In the genomic region with DNA sequence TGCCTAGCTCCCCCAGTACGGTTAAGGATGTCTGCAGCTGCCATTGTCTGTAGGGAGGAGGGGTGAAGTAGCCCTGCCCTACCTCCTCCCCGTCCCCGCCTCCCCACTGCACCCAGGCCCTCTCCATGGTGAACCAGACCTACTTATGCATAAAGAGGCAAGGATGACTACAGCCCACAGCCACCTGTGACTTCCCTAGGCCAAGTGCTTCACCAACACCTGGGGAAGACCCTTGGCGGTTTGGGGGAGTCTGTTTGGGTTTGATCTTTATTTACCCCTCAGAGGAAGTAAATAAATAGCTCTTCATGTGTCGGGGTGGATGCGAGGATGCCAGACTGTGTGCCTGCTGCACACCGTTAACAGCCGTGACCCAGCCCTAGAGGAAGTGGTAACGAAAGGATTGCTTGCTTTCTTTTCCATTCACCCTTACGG, we compare ENCODE assay signal across 12 mouse cellular contexts. TPM values are rescaled to one million over a fixed set of nuclear protein-coding genes. Genes with fewer than 3 reads are reported as not detected.
DNase-seq lines count a peak whose midpoint lies in the region; ATAC-seq lines count a peak whose summit lies in the region.
"Had no signal": no experiment of that assay in that cellular context is flagged by ENCODE, and none has a peak within 500 bp of the region (broad histone marks: within the 10 kb centered on the region; RNA-seq: fewer than 3 reads in every experiment).

No protein-coding gene starts in this region.

- no peak for ATAC-seq in liver, embryonic 13.5 days (ENCODE audit: low read depth)

- peak overlapping the region; percentile 53 for H3K9ac ChIP-seq in liver, embryonic 13.5 days
- H3K9ac ChIP-seq: embryonic facial prominence, embryonic 15.5 days; neural tube, embryonic 12.5 days had no signal

- H3K4me2 ChIP-seq in liver, embryonic 13.5 days: 0 out of 2 replicates have a peak overlapping the region, but pooled peaks have one; percentile 44
- H3K4me2 ChIP-seq: embryonic facial prominence, embryonic 15.5 days; neural tube, embryonic 12.5 days had no signal

- H3K27me3 ChIP-seq in heart, embryonic 10.5 days (ENCODE audit: insufficient read depth, poor library complexity, severe bottlenecking): no peaks in the 10 kb centered on the region
- H3K27me3 ChIP-seq in liver, embryonic 13.5 days: no peaks in the 10 kb centered on the region
- H3K27me3 ChIP-seq: embryonic facial prominence, embryonic 15.5 days; neural tube, embryonic 12.5 days had no signal

- no peaks in the 10 kb centered on the region for H3K36me3 ChIP-seq in heart, embryonic 10.5 days
- H3K36me3 ChIP-seq in liver, embryonic 13.5 days: no peaks in the 10 kb centered on the region
- H3K36me3 ChIP-seq: embryonic facial prominence, embryonic 15.5 days; neural tube, embryonic 12.5 days had no signal

- H3K27ac ChIP-seq in heart, embryonic 10.5 days: peak overlapping the region; percentile 47
- peak overlapping the region; percentile 99 for H3K27ac ChIP-seq in liver, embryonic 13.5 days
- H3K27ac ChIP-seq: embryonic facial prominence, embryonic 15.5 days; neural tube, embryonic 12.5 days had no signal

- no peak overlapping the region for H3K4me3 ChIP-seq in heart, embryonic 10.5 days
- no peak overlapping the region for H3K4me3 ChIP-seq in liver, embryonic 13.5 days (replicated peaks)
- H3K4me3 ChIP-seq: embryonic facial prominence, embryonic 15.5 days; neural tube, embryonic 12.5 days had no signal

- intact Hi-C loops in heart, postnatal 10 days (cut with DNase I): no loop called here
- intact Hi-C loops in gastrocnemius, postnatal 14 days (cut with DNase I; ENCODE audit: low total_unique reads): no loop called here

- WGBS in heart, embryonic 10.5 days: 68% methylated on average over 10 of the region's 10 CpGs
- 64% methylated on average over 10 of the region's 10 CpGs for WGBS in liver, embryonic 13.5 days (ENCODE audit: insufficient replicate concordance)

- peaks cover 48% of the 10 kb centered on the region for H3K4me1 ChIP-seq in heart, embryonic 10.5 days
- peaks cover 90% of the 10 kb centered on the region for H3K4me1 ChIP-seq in liver, embryonic 13.5 days (replicated peaks)

- H3K9me3 ChIP-seq in heart, embryonic 10.5 days: no peaks in the 10 kb centered on the region
- H3K9me3 ChIP-seq in liver, embryonic 13.5 days (replicated peaks): no peaks in the 10 kb centered on the region
- H3K9me3 ChIP-seq: embryonic facial prominence, embryonic 15.5 days; neural tube, embryonic 12.5 days had no signal

- DNase-seq in heart, embryonic 10.5 days (ENCODE audit: low spot score): no peak
- no peak for DNase-seq in heart, postnatal 10 days
- DNase-seq in ZHBTc4 (ENCODE audit: low read depth, low spot score): peak; percentile 72
- DNase-seq in liver, embryonic 13.5 days: no peak
- DNase-seq in thymus, postnatal 10 days (ENCODE audit: low spot score in 2 of 2): peak; percentile 87 to 92
- no peak for DNase-seq in yolk sac, embryonic 10.5 days (ENCODE audit: low spot score)
- no peak for DNase-seq in gastrocnemius, postnatal 14 days
- DNase-seq in frontal cortex, adult 2 months (ENCODE audit: extremely low spot score in 1 of 2, low spot score in 1 of 2): no peak
- DNase-seq: kidney, postnatal 4 days; right cerebral cortex, postnatal 4 days had no signal

RNA-seq across cellular contexts. Expression of a gene that starts 26.6 kb away (rescaled TPM):
- 552 and 644 TPM in 2 replicates for polyA plus RNA-seq in heart, embryonic 10.5 days (2016; fragmentation: Nextera tagmentation; extraction: Ambion mirVana)
- total RNA-seq in heart, postnatal 10 days (2021): 100 to 1,000 TPM; 119 to 132 TPM
- 387 and 400 TPM in 2 replicates for polyA plus RNA-seq in liver, embryonic 13.5 days (2015; fragmentation: Nextera tagmentation; extraction: Ambion mirVana)
- total RNA-seq in gastrocnemius, postnatal 14 days (2021): 10 to 100 TPM; 57.0 to 63.3 TPM
- polyA plus RNA-seq in frontal cortex, adult 2 months (2012; rRNA removed): 34.4 and 36.0 TPM in 2 replicates

RNA-seq across cellular contexts. Expression of a gene that starts 29.3 kb away (rescaled TPM):
- 23.0 and 28.5 TPM in 2 replicates for polyA plus RNA-seq in heart, embryonic 10.5 days (2016; fragmentation: Nextera tagmentation; extraction: Ambion mirVana)
- total RNA-seq in heart, postnatal 10 days (2021): 10 to 100 TPM; 14.0 to 15.5 TPM
- polyA plus RNA-seq in liver, embryonic 13.5 days (2015; fragmentation: Nextera tagmentation; extraction: Ambion mirVana): 14.4 and 14.5 TPM in 2 replicates
- 10 to 100 TPM in 1 of 2 experiments, 1 to 10 TPM in 1; 9.5 to 10.2 TPM for total RNA-seq in gastrocnemius, postnatal 14 days (2021)
- polyA plus RNA-seq in frontal cortex, adult 2 months (2012; rRNA removed): 30.5 and 32.6 TPM in 2 replicates

Comparison
In these comparisons a context has a peak if more than half of its experiments do, and no peak if none do; other contexts are left out.
1. DNase-seq: peak in ZHBTc4 (single experiment) and thymus, postnatal 10 days (2 of 2); none in heart, embryonic 10.5 days (single experiment), heart, postnatal 10 days (0 of 2), liver, embryonic 13.5 days (single experiment), yolk sac, embryonic 10.5 days (single experiment), gastrocnemius, postnatal 14 days (single experiment) and frontal cortex, adult 2 months (0 of 2).
2. RNA of a gene that starts 26.6 kb away (polyA plus RNA-seq): 552 to 644 TPM in heart, embryonic 10.5 days and 387 to 400 TPM in liver, embryonic 13.5 days; 34.4 to 36.0 TPM in frontal cortex, adult 2 months; every median in the first group is over 10 times any median in the second.